ENCODE assay signal across 8 mouse cellular contexts in genomic region chr7:3703148-3703878, GRCm38 (mm10). TPM values are rescaled to one million over a fixed set of nuclear protein-coding genes. Genes with fewer than 3 reads are reported as not detected.
DNase-seq lines count a peak whose midpoint lies in the region; ATAC-seq and TF ChIP-seq lines count a peak whose summit lies in the region.

No protein-coding gene starts in this region.

- WGBS in heart, adult 2 months, result 23% methylated on average over 6 of the region's 6 CpGs
- 18% methylated on average over 6 of the region's 6 CpGs for WGBS in forebrain, embryonic 11.5 days
- 17% methylated on average over 6 of the region's 6 CpGs for WGBS in liver, embryonic 14.5 days (ENCODE audit: insufficient replicate concordance)

- no peaks in the 10 kb centered on the region for H3K79me2 ChIP-seq in heart, adult 2 months (replicated peaks; ENCODE audit: control insufficient read depth, insufficient read depth, low read length)

- H3K4me2 ChIP-seq in forebrain, embryonic 11.5 days (ENCODE audit: low read depth, low read length, severe bottlenecking), result peak overlapping the region; percentile 78
- H3K4me2 ChIP-seq in liver, embryonic 14.5 days (ENCODE audit: low read depth), result peak overlapping the region; percentile 92

- DNase-seq in heart, adult 2 months, result peak in 1 of 2 experiments; percentile 29
- DNase-seq in heart, adult 11 months, result no peak
- peak; percentile 55 for DNase-seq in 416B (ENCODE audit: low read depth)
- DNase-seq in forebrain, embryonic 11.5 days (ENCODE audit: low spot score), result no peak
- DNase-seq in liver, embryonic 14.5 days (ENCODE audit: low read depth in 3 of 3, low spot score in 3 of 3), result no peak
- no peak for DNase-seq in left cerebral cortex, adult 8-10 months (ENCODE audit: low spot score in 2 of 2)
- DNase-seq in left cerebral cortex, adult 11 months (ENCODE audit: low spot score), result no peak

- intact Hi-C loops in heart, adult 2 months (cut with DNase I), result loop anchor here (1.0 to 10.0 kb wide), 3 partner anchors 10 to 741 kb away; partner anchors contain the start of genes Mboat7 and Rdh13

- no peaks in the 10 kb centered on the region for H3K9me3 ChIP-seq in forebrain, embryonic 11.5 days (ENCODE audit: control insufficient read depth, low read length)
- H3K9me3 ChIP-seq in liver, embryonic 14.5 days (ENCODE audit: control insufficient read depth, low read length), result no peaks in the 10 kb centered on the region

- peaks cover 5% of the 10 kb centered on the region for H3K4me1 ChIP-seq in heart, adult 2 months (ENCODE audit: control insufficient read depth, insufficient read depth, low read length)
- H3K4me1 ChIP-seq in forebrain, embryonic 11.5 days (replicated peaks; ENCODE audit: control insufficient read depth, insufficient read depth, low read length), result peaks cover 3% of the 10 kb centered on the region; the same call in 1 of the 2 replicates
- peaks cover 5 to 10% of the 10 kb centered on the region in 2 experiments; a peak in 2 of 4 replicates for H3K4me1 ChIP-seq in liver, embryonic 14.5 days (replicated peaks; ENCODE audit: control insufficient read depth in 2 of 2, insufficient read depth in 2 of 2, low read length in 1 of 2)

- peak overlapping the region; percentile 71 for H3K4me3 ChIP-seq in heart, adult 2 months
- peak overlapping the region; percentile 92 for H3K4me3 ChIP-seq in forebrain, embryonic 11.5 days (ENCODE audit: low read depth, low read length)
- H3K4me3 ChIP-seq in liver, embryonic 14.5 days (ENCODE audit: insufficient read depth in 1 of 2, low read depth in 2 of 2, low read length in 2 of 2), result peak overlapping the region; percentile 39 to 88

- H3K36me3 ChIP-seq in heart, adult 2 months (ENCODE audit: control insufficient read depth, insufficient read depth, low read length), result peaks cover 19% of the 10 kb centered on the region
- H3K36me3 ChIP-seq in forebrain, embryonic 11.5 days (ENCODE audit: control insufficient read depth, insufficient read depth, low read length), result peaks cover 2% of the 10 kb centered on the region; the same call in 1 of the 2 replicates
- peaks cover 32% of the 10 kb centered on the region for H3K36me3 ChIP-seq in liver, embryonic 14.5 days (replicated peaks; ENCODE audit: control insufficient read depth, insufficient read depth, low read depth)

- peak overlapping the region; percentile 45 for H3K9ac ChIP-seq in heart, adult 2 months (ENCODE audit: low read depth, low read length)
- H3K9ac ChIP-seq in forebrain, embryonic 11.5 days (ENCODE audit: low read length), result peak overlapping the region; percentile 88
- peak overlapping the region; percentile 62 for H3K9ac ChIP-seq in liver, embryonic 14.5 days (replicated peaks)

- ATAC-seq in forebrain, embryonic 11.5 days (replicated peaks; ENCODE audit: low FRiP score), result peak; percentile 54
- ATAC-seq in liver, embryonic 14.5 days (ENCODE audit: insufficient read depth), result peak; percentile 32
- no peak for ATAC-seq in cerebellum, adult (ENCODE audit: insufficient number of reproducible peaks, low FRiP score, low TSS enrichment)

- peak overlapping the region; percentile 92 for H3K27ac ChIP-seq in heart, adult 2 months
- H3K27ac ChIP-seq in forebrain, embryonic 11.5 days (ENCODE audit: low read depth, low read length), result peak overlapping the region; percentile 66; the same call in 1 of the 2 replicates
- peak overlapping the region; percentile 32 for H3K27ac ChIP-seq in liver, embryonic 14.5 days

- no peak for TF ChIP-seq POLR2A in heart, adult 2 months (IDR thresholded peaks at IDR 0.05; ENCODE audit: insufficient read depth, low read depth, low read length)

- no peaks in the 10 kb centered on the region for H3K27me3 ChIP-seq in heart, adult 2 months (ENCODE audit: control insufficient read depth, insufficient read depth, low read length)
- H3K27me3 ChIP-seq in forebrain, embryonic 11.5 days (ENCODE audit: control insufficient read depth, insufficient read depth, low read length), result no peaks in the 10 kb centered on the region
- H3K27me3 ChIP-seq in liver, embryonic 14.5 days (ENCODE audit: control insufficient read depth, insufficient read depth, low read length), result no peaks in the 10 kb centered on the region

- no peak for TF ChIP-seq CTCF in heart, adult 2 months (IDR thresholded peaks at IDR 0.05)
- no peak for TF ChIP-seq CTCF in liver, embryonic 14.5 days (IDR thresholded peaks at IDR 0.05; ENCODE audit: low read depth)

- TF ChIP-seq EP300 in heart, adult 2 months (IDR thresholded peaks at IDR 0.05; ENCODE audit: insufficient read depth, low read depth, low read length), result no peak
- TF ChIP-seq EP300 in liver, embryonic 14.5 days (IDR thresholded peaks at IDR 0.05; ENCODE audit: low read depth), result no peak

RNA-seq across cellular contexts. Expression of gene Rps9, which starts 0.5 kb away (rescaled TPM):
- total RNA-seq in heart, adult 2 months (2021), result 100 to 1,000 TPM; 584 to 688 TPM
- polyA plus RNA-seq in heart, adult 2 months (2012; rRNA removed), result 761 and 901 TPM in 2 replicates
- polyA plus RNA-seq in forebrain, embryonic 11.5 days (2014; fragmentation: Nextera tagmentation; extraction: Ambion mirVana), result 1,200 and 1,214 TPM in 2 replicates
- polyA plus RNA-seq in liver, embryonic 14.5 days (2012; rRNA removed), result 680 and 1,914 TPM in 2 replicates
- polyA plus RNA-seq in liver, embryonic 14.5 days (2014; fragmentation: Nextera tagmentation; extraction: Ambion mirVana), result 960 and 985 TPM in 2 replicates
- 100 to 1,000 TPM; 334 to 440 (median 376) TPM for total RNA-seq in left cerebral cortex, adult 8-10 months (2022)

RNA-seq across cellular contexts. Expression of gene Mboat7, which starts 10.0 kb away (rescaled TPM):
- 10 to 100 TPM; 19.2 to 19.7 TPM for total RNA-seq in heart, adult 2 months (2021)
- 24.9 and 25.0 TPM in 2 replicates for polyA plus RNA-seq in heart, adult 2 months (2012; rRNA removed)
- 37.1 and 40.2 TPM in 2 replicates for polyA plus RNA-seq in forebrain, embryonic 11.5 days (2014; fragmentation: Nextera tagmentation; extraction: Ambion mirVana)
- 10.3 and 11.6 TPM in 2 replicates for polyA plus RNA-seq in liver, embryonic 14.5 days (2012; rRNA removed)
- 11.5 and 13.0 TPM in 2 replicates for polyA plus RNA-seq in liver, embryonic 14.5 days (2014; fragmentation: Nextera tagmentation; extraction: Ambion mirVana)
- total RNA-seq in left cerebral cortex, adult 8-10 months (2022), result 100 to 1,000 TPM; 211 to 222 (median 220) TPM

RNA-seq across cellular contexts. Expression of gene Tsen34, which starts 10.7 kb away (rescaled TPM):
- total RNA-seq in heart, adult 2 months (2021), result 10 to 100 TPM; 60.0 to 66.6 TPM
- 80.8 and 82.3 TPM in 2 replicates for polyA plus RNA-seq in heart, adult 2 months (2012; rRNA removed)
- polyA plus RNA-seq in forebrain, embryonic 11.5 days (2014; fragmentation: Nextera tagmentation; extraction: Ambion mirVana), result 243 and 269 TPM in 2 replicates
- 22.8 and 25.3 TPM in 2 replicates for polyA plus RNA-seq in liver, embryonic 14.5 days (2012; rRNA removed)
- polyA plus RNA-seq in liver, embryonic 14.5 days (2014; fragmentation: Nextera tagmentation; extraction: Ambion mirVana), result 34.4 and 34.6 TPM in 2 replicates
- total RNA-seq in left cerebral cortex, adult 8-10 months (2022), result 10 to 100 TPM; 90.2 to 97.5 (median 95.3) TPM

RNA-seq across cellular contexts. Expression of gene Pirb, which starts 16.9 kb away (rescaled TPM):
- 1 to 10 TPM; 2.2 to 2.4 TPM for total RNA-seq in heart, adult 2 months (2021)
- polyA plus RNA-seq in heart, adult 2 months (2012; rRNA removed), result 5.7 and 6.7 TPM in 2 replicates
- polyA plus RNA-seq in forebrain, embryonic 11.5 days (2014; fragmentation: Nextera tagmentation; extraction: Ambion mirVana), result 0.12 and 0.27 TPM in 2 replicates
- polyA plus RNA-seq in liver, embryonic 14.5 days (2012; rRNA removed), result 1.6 TPM in 2 replicates
- 1.8 and 2.2 TPM in 2 replicates for polyA plus RNA-seq in liver, embryonic 14.5 days (2014; fragmentation: Nextera tagmentation; extraction: Ambion mirVana)
- total RNA-seq in left cerebral cortex, adult 8-10 months (2022), result under 1 TPM; 0.23 to 0.43 (median 0.31) TPM

RNA-seq across cellular contexts. Expression of gene Tmc4, which starts 26.0 kb away (rescaled TPM):
- total RNA-seq in heart, adult 2 months (2021), result 1 to 10 TPM; 1.4 to 2.1 TPM
- 3.3 and 4.9 TPM in 2 replicates for polyA plus RNA-seq in heart, adult 2 months (2012; rRNA removed)
- 2.1 and 3.5 TPM in 2 replicates for polyA plus RNA-seq in forebrain, embryonic 11.5 days (2014; fragmentation: Nextera tagmentation; extraction: Ambion mirVana)
- 5.5 and 7.6 TPM in 2 replicates for polyA plus RNA-seq in liver, embryonic 14.5 days (2012; rRNA removed)
- 5.7 and 6.7 TPM in 2 replicates for polyA plus RNA-seq in liver, embryonic 14.5 days (2014; fragmentation: Nextera tagmentation; extraction: Ambion mirVana)
- total RNA-seq in left cerebral cortex, adult 8-10 months (2022), result 1 to 10 TPM; 3.7 to 7.7 (median 7.1) TPM

Comparison
In these comparisons a context has a peak if more than half of its experiments do, and no peak if none do; other contexts are left out.
1. H3K27ac ChIP-seq: peak in every context shown above with its lines; median percentile 92 in heart, adult 2 months; 66 in forebrain, embryonic 11.5 days; 32 in liver, embryonic 14.5 days.